ENCODE assay signal across 7 mouse cellular contexts in genomic region chr14:34234630-34235380, GRCm38 (mm10). TPM values are rescaled to one million over a fixed set of nuclear protein-coding genes. Genes with fewer than 3 reads are reported as not detected.
DNase-seq lines count a peak whose midpoint lies in the region; ATAC-seq lines count a peak whose summit lies in the region.

No protein-coding gene starts in this region.

- H3K27ac ChIP-seq in hindbrain, embryonic 15.5 days (replicated peaks), result no peak overlapping the region

- peak overlapping the region; percentile 38 for H3K4me3 ChIP-seq in hindbrain, embryonic 15.5 days

- H3K36me3 ChIP-seq in hindbrain, embryonic 15.5 days, result no peaks in the 10 kb centered on the region

- peak overlapping the region; percentile 49 for H3K9ac ChIP-seq in hindbrain, embryonic 15.5 days

- peak; percentile 98 for ATAC-seq in hindbrain, embryonic 15.5 days (ENCODE audit: low FRiP score, low read depth)

- peaks cover 5% of the 10 kb centered on the region for H3K4me1 ChIP-seq in hindbrain, embryonic 15.5 days (replicated peaks)

- 2% methylated on average over 16 of the region's 16 CpGs for WGBS in hindbrain, embryonic 15.5 days

- no peaks in the 10 kb centered on the region for H3K9me3 ChIP-seq in hindbrain, embryonic 15.5 days

- peak overlapping the region; percentile 87 for H3K4me2 ChIP-seq in hindbrain, embryonic 15.5 days

- no peaks in the 10 kb centered on the region for H3K27me3 ChIP-seq in hindbrain, embryonic 15.5 days

- DNase-seq in adipocyte (ENCODE audit: low spot score), result peak; percentile 53
- DNase-seq in cerebellum, adult 9-11 months, result peak; percentile 72
- DNase-seq in gastrocnemius, adult 18-20 months (ENCODE audit: low spot score), result peak; percentile 67
- DNase-seq in left cerebral cortex, adult 18-20 months (ENCODE audit: low spot score in 2 of 2), result peak; percentile 19 to 21
- peak; percentile 73 to 74 for DNase-seq in lung, postnatal 4 days
- peak; percentile 41 for DNase-seq in right cerebral cortex, adult 2 months (ENCODE audit: low spot score in 2 of 2)

RNA-seq across cellular contexts. Expression of gene Syt15, which starts 15.4 kb away (rescaled TPM):
- total RNA-seq in gastrocnemius, adult 18-20 months (2021), result under 1 TPM; 0.24 to 0.30 TPM
- 0.83 and 1.0 TPM in 2 replicates for polyA plus RNA-seq in hindbrain, embryonic 15.5 days (2015; fragmentation: Nextera tagmentation; extraction: Ambion mirVana)
- total RNA-seq in left cerebral cortex, adult 18-20 months (2021), result under 1 TPM; 0.37 to 0.66 TPM

RNA-seq across cellular contexts. Expression of gene Gprin2, which starts 33.4 kb away (rescaled TPM):
- under 1 TPM; 0.02 TPM for total RNA-seq in gastrocnemius, adult 18-20 months (2021)
- 6.1 and 6.2 TPM in 2 replicates for polyA plus RNA-seq in hindbrain, embryonic 15.5 days (2015; fragmentation: Nextera tagmentation; extraction: Ambion mirVana)
- total RNA-seq in left cerebral cortex, adult 18-20 months (2021), result 1 to 10 TPM; 3.1 to 3.7 TPM

Comparison
In these comparisons a context has a peak if more than half of its experiments do, and no peak if none do; other contexts are left out.
1. DNase-seq: peak in every context shown above with its lines; median percentile 74 in lung, postnatal 4 days; 72 in cerebellum, adult 9-11 months; 67 in gastrocnemius, adult 18-20 months; 53 in adipocyte; 41 in right cerebral cortex, adult 2 months; 20 in left cerebral cortex, adult 18-20 months.